Mouse (Mus musculus) midbrain, embryonic 12.5 days (tissue): ENCODE results near the gene Ocel1. TPM values are rescaled to one million over a fixed set of nuclear protein-coding genes. Genes with fewer than 3 reads are reported as not detected.
A peak's percentile ranks its signal among the peaks of the same experiment; 100 is the strongest.

Experiments used
- ATAC-seq: fragments of 200-750 bp; cut with Nextera tagmentation; 2 replicates; pipeline ENCODE4 v1.8.0; 2017; ENCODE audit warnings: low read depth, moderate TSS enrichment, moderate library complexity; ENCODE audit not compliant: low FRiP score
- H3K27ac ChIP-seq: fragments of 300-500 bp; sonication (generic); replicated peaks from 2 replicates; pipeline ENCODE4 v1.5.1; 2016; ENCODE audit warnings: mild to moderate bottlenecking
- H3K27me3 ChIP-seq: fragments of 300-500 bp; sonication (generic); 2 replicates; pipeline ENCODE4 v1.6.1; 2016; ENCODE audit warnings: mild to moderate bottlenecking
- H3K36me3 ChIP-seq: fragments of 300-500 bp; sonication (generic); 2 replicates; pipeline ENCODE4 v1.6.1; 2016
- H3K4me1 ChIP-seq: fragments of 300-500 bp; sonication (generic); 2 replicates; pipeline ENCODE4 v1.6.1; 2016
- H3K4me2 ChIP-seq: fragments of 300-500 bp; sonication (generic); replicated peaks from 2 replicates; pipeline ENCODE4 v1.6.1; 2016; ENCODE audit warnings: mild to moderate bottlenecking, moderate library complexity
- H3K4me3 ChIP-seq: fragments of 300-500 bp; sonication (generic); 2 replicates; pipeline ENCODE4 v1.5.1; 2016; ENCODE audit warnings: mild to moderate bottlenecking
- H3K9ac ChIP-seq: fragments of 300-500 bp; sonication (generic); replicated peaks from 2 replicates; pipeline ENCODE4 v1.6.1; 2016; ENCODE audit warnings: mild to moderate bottlenecking, moderate library complexity
- H3K9me3 ChIP-seq: fragments of 300-500 bp; sonication (generic); 2 replicates; pipeline ENCODE4 v1.6.1; 2016; ENCODE audit warnings: mild to moderate bottlenecking
- WGBS: fragments of 180-500 bp; shearing (Covaris S2); methylation state at CpG from one replicate; pipeline ENCODE4 v1.1.7; 2016; 5-methylcytosine and 5-hydroxymethylcytosine counted together
- polyA plus RNA-seq: library from polyadenylated mRNA; unstranded; fragments of >200 nt; fragmentation: Nextera tagmentation; extraction: Ambion mirVana; gene quantifications from 2 replicates; pipeline ENCODE4 v1.2.1, GENCODE M21; 2016

The Ocel1 gene
- polyA plus RNA-seq, 1 experiment from 2014 or later: 6.3 TPM

GRCm38 (mm10) chr8:71395629-71396028 lies 24.5 kb downstream of the Ocel1 start, which contains the start of gene Ushbp1:
Gene Ushbp1 (minus strand): TSS chr8:71395802.
- Histone ChIP-seq H3K4me2 (peak within 1 kb of the TSS; percentile 82), H3K27ac (peak within 1 kb of the TSS; percentile 54), H3K36me3 (peaks cover 20% of the 10 kb centered on the region), H3K9ac (no peak within 1 kb of the TSS), H3K27me3 (no peaks in the 10 kb centered on the region), H3K4me3 (peak within 1 kb of the TSS; percentile 82), H3K4me1 (peaks cover 19% of the 10 kb centered on the region), H3K9me3 (no peaks in the 10 kb centered on the region)
- WGBS: 85% methylated on average over 9 of the region's 9 CpGs
- ATAC-seq: no peak

GRCm38 (mm10) chr8:71396639-71397305 lies 25.7 kb downstream of the Ocel1 start, which contains the start of gene Babam1:
Gene Babam1 (plus strand): TSS chr8:71396861.
- Histone ChIP-seq H3K4me3 (peak within 1 kb of the TSS; percentile 82), H3K36me3 (peaks cover 23% of the 10 kb centered on the region), H3K9ac (peak within 1 kb of the TSS; percentile 73), H3K9me3 (no peaks in the 10 kb centered on the region), H3K27ac (peak within 1 kb of the TSS; percentile 54), H3K4me2 (peak within 1 kb of the TSS; percentile 82), H3K27me3 (no peaks in the 10 kb centered on the region), H3K4me1 (peaks cover 19% of the 10 kb centered on the region)
- peak; percentile 98 for ATAC-seq
- 1% methylated on average over 34 of the region's 34 CpGs for WGBS

GRCm38 (mm10) chr8:71397701-71398100 lies 26.6 kb downstream of the Ocel1 start:
- Histone ChIP-seq H3K27me3 (no peaks in the 10 kb centered on the region), H3K4me2 (peak overlapping the region; percentile 82), H3K4me3 (peak overlapping the region; percentile 82), H3K36me3 (peaks cover 23% of the 10 kb centered on the region), H3K27ac (no peak overlapping the region), H3K9me3 (no peaks in the 10 kb centered on the region), H3K4me1 (peaks cover 19% of the 10 kb centered on the region), H3K9ac (0 out of 2 replicates have a peak overlapping the region, but pooled peaks have one; percentile 73)
- WGBS: 82% methylated on average over 12 of the region's 12 CpGs
- no peak for ATAC-seq

GRCm38 (mm10) chr8:71400826-71401225 lies 29.7 kb downstream of the Ocel1 start:
- ATAC-seq: no peak
- Histone ChIP-seq H3K4me3 (no peak overlapping the region), H3K4me1 (peaks cover 20% of the 10 kb centered on the region), H3K9me3 (no peaks in the 10 kb centered on the region), H3K9ac (no peak overlapping the region), H3K4me2 (no peak overlapping the region), H3K27ac (no peak overlapping the region), H3K27me3 (no peaks in the 10 kb centered on the region), H3K36me3 (peaks cover 27% of the 10 kb centered on the region)
- WGBS: 90% methylated on average over 2 of the region's 2 CpGs

GRCm38 (mm10) chr8:71401454-71401853 lies 30.4 kb downstream of the Ocel1 start:
- H3K36me3 ChIP-seq: peaks cover 27% of the 10 kb centered on the region
- no peak for ATAC-seq
- no peak overlapping the region for H3K4me2 ChIP-seq
- no peaks in the 10 kb centered on the region for H3K9me3 ChIP-seq
- H3K27ac ChIP-seq: no peak overlapping the region
- H3K4me1 ChIP-seq: peaks cover 21% of the 10 kb centered on the region
- no peaks in the 10 kb centered on the region for H3K27me3 ChIP-seq
- no peak overlapping the region for H3K4me3 ChIP-seq
- no peak overlapping the region for H3K9ac ChIP-seq

- Histone ChIP-seq H3K27me3 (no peaks in the 10 kb centered on the region), H3K4me3 (no peak overlapping the region), H3K4me1 (peaks cover 26% of the 10 kb centered on the region), H3K9ac (no peak overlapping the region), H3K27ac (no peak overlapping the region), H3K4me2 (no peak overlapping the region), H3K9me3 (no peaks in the 10 kb centered on the region), H3K36me3 (peaks cover 31% of the 10 kb centered on the region)
- no peak for ATAC-seq
- 89% methylated on average over 9 of the region's 9 CpGs for WGBS
Observed at GRCm38 (mm10) chr8:71402446-71402964, 31.4 kb downstream of the Ocel1 start.

GRCm38 (mm10) chr8:71403107-71403885 lies 32.2 kb downstream of the Ocel1 start:
- no peak overlapping the region for H3K9ac ChIP-seq
- ATAC-seq: no peak
- H3K27me3 ChIP-seq: no peaks in the 10 kb centered on the region
- H3K4me2 ChIP-seq: no peak overlapping the region
- H3K36me3 ChIP-seq: peaks cover 38% of the 10 kb centered on the region
- no peak overlapping the region for H3K4me3 ChIP-seq
- WGBS: 89% methylated on average over 6 of the region's 6 CpGs
- no peak overlapping the region for H3K27ac ChIP-seq
- H3K4me1 ChIP-seq: peaks cover 25% of the 10 kb centered on the region
- no peaks in the 10 kb centered on the region for H3K9me3 ChIP-seq

GRCm38 (mm10) chr8:71404011-71404410 lies 32.9 kb downstream of the Ocel1 start:
- no peaks in the 10 kb centered on the region for H3K9me3 ChIP-seq
- no peak overlapping the region for H3K9ac ChIP-seq
- peaks cover 25% of the 10 kb centered on the region for H3K4me1 ChIP-seq
- H3K27ac ChIP-seq: no peak overlapping the region
- 92% methylated on average over 8 of the region's 8 CpGs for WGBS
- no peaks in the 10 kb centered on the region for H3K27me3 ChIP-seq
- H3K36me3 ChIP-seq: peaks cover 39% of the 10 kb centered on the region
- H3K4me2 ChIP-seq: no peak overlapping the region
- no peak overlapping the region for H3K4me3 ChIP-seq
- no peak for ATAC-seq

GRCm38 (mm10) chr8:71404951-71405351 lies 33.9 kb downstream of the Ocel1 start:
- H3K27ac ChIP-seq: no peak overlapping the region
- no peak overlapping the region for H3K4me3 ChIP-seq
- H3K9ac ChIP-seq: no peak overlapping the region
- H3K4me2 ChIP-seq: peak overlapping the region; percentile 83; the same call in 1 of the 2 replicates
- ATAC-seq: no peak
- no peaks in the 10 kb centered on the region for H3K9me3 ChIP-seq
- peaks cover 41% of the 10 kb centered on the region for H3K36me3 ChIP-seq
- H3K4me1 ChIP-seq: peaks cover 25% of the 10 kb centered on the region
- 90% methylated on average over 9 of the region's 9 CpGs for WGBS
- H3K27me3 ChIP-seq: no peaks in the 10 kb centered on the region

GRCm38 (mm10) chr8:71405401-71406098 lies 34.5 kb downstream of the Ocel1 start, which contains the start of gene Ankle1:
Gene Ankle1 (plus strand): TSS chr8:71406010.
- Histone ChIP-seq H3K9ac (peak within 1 kb of the TSS; percentile 66), H3K27ac (peak within 1 kb of the TSS; percentile 63), H3K27me3 (no peaks in the 10 kb centered on the region), H3K4me3 (peak within 1 kb of the TSS; percentile 65), H3K9me3 (no peaks in the 10 kb centered on the region), H3K36me3 (peaks cover 39% of the 10 kb centered on the region), H3K4me2 (peak within 1 kb of the TSS; percentile 83), H3K4me1 (peaks cover 25% of the 10 kb centered on the region)
- peak; percentile 88 for ATAC-seq
- WGBS: 17% methylated on average over 33 of the region's 33 CpGs

- peak overlapping the region; percentile 63; the same call in 1 of the 2 replicates for H3K27ac ChIP-seq
- peaks cover 35% of the 10 kb centered on the region for H3K36me3 ChIP-seq
- H3K4me3 ChIP-seq: peak overlapping the region; percentile 65
- peaks cover 25% of the 10 kb centered on the region for H3K4me1 ChIP-seq
- peak overlapping the region; percentile 83 for H3K4me2 ChIP-seq
- ATAC-seq: peak; percentile 79
- 1% methylated on average over 55 of the region's 55 CpGs for WGBS
- peak overlapping the region; percentile 66 for H3K9ac ChIP-seq
- H3K27me3 ChIP-seq: no peaks in the 10 kb centered on the region
- H3K9me3 ChIP-seq: no peaks in the 10 kb centered on the region
Observed at GRCm38 (mm10) chr8:71406099-71407015, 35.3 kb downstream of the Ocel1 start.
